Mouse (Mus musculus) megakaryocyte progenitor cell, adult 5-6 weeks (primary cell): Measurements from ENCODE around the gene Rnf225. TPM values are rescaled to one million over a fixed set of nuclear protein-coding genes. Genes with fewer than 3 reads are reported as not detected.
"Not testable (repeated sequence)": the region's sequence is repeated elsewhere in the genome, so short reads cannot be mapped to it uniquely, and the experiment has no call there.

ENCODE experiments used
- ATAC-seq: replicated peaks from 2 replicates; pipeline ENCODE4 v1.8.0; 2016; ENCODE audit warnings: mild to moderate bottlenecking, moderate TSS enrichment, inconsistent platforms; ENCODE audit not compliant: poor library complexity
- total RNA-seq, 2 experiments: library from RNA; stranded (forward) in 1 of 2; stranded (reverse) in 1 of 2; fragments of 157-497, 149-512 nt in 1 of 2; fragments of 200-1000 nt in 1 of 2; gene quantifications; 2 replicates each; pipeline versions ENCODE4 v1.2.3 to v1.2.4; 2015 to 2017

Rnf225 gene
- 0.76 and 1.0 TPM in 2 replicates for total RNA-seq (2015)
- 0.57 and 0.62 TPM in 2 replicates for total RNA-seq (2017)

DNA sequence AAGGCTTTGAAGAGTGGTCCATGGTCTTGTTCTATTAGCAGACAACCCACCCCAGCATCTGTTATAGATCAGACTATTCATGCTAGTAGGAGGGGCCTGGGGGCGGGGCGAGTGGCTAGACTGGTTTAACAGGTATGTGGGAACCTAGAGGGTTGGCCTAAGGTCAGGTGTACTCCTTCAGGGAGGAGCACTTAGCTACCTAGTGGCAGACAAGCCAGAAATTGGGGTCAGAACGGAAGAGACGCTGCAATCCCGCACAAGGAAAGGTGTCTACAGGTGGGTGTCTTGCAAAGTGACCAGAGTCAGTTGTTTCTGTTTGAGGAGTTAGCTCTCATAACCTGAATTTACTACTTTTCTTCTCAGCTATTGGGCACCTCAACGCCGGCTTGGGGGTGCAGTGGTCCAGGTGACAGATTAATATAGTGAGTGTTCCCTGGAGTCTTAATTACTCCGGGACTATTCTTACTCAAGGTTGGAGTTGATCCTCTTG is at the start of gene Rnf225:
Gene Rnf225 (plus strand): TSS at position 226 of the 490 bp plus-strand sequence.
- ATAC-seq: 0 out of 2 replicates have a peak, but pooled peaks have one; percentile 0

DNA sequence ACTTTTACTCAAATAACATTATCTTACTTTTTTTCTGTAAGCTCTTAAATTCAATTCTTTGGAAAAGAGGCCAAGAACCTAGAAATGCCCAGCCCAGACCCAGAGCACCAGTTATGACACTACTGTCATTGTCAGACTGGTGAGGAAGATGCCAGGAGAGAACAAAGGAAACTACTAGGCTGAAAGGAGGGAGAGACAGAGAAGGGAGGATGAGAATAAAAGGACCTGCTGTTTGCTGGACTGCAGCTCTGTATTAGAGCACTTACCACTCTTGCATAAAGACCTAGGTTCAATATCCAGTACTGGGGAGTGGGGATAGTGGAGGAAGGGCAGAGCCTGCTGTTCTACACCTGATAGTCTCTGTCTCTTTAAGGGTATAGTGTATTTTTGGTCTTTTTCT is 47.2 kb upstream of the Rnf225 start:
- no peak for ATAC-seq

- ATAC-seq: not testable (repeated sequence)
Measured at GRCm38 (mm10) chr7:12880497-12880896, 46.7 kb upstream of the Rnf225 start.

DNA sequence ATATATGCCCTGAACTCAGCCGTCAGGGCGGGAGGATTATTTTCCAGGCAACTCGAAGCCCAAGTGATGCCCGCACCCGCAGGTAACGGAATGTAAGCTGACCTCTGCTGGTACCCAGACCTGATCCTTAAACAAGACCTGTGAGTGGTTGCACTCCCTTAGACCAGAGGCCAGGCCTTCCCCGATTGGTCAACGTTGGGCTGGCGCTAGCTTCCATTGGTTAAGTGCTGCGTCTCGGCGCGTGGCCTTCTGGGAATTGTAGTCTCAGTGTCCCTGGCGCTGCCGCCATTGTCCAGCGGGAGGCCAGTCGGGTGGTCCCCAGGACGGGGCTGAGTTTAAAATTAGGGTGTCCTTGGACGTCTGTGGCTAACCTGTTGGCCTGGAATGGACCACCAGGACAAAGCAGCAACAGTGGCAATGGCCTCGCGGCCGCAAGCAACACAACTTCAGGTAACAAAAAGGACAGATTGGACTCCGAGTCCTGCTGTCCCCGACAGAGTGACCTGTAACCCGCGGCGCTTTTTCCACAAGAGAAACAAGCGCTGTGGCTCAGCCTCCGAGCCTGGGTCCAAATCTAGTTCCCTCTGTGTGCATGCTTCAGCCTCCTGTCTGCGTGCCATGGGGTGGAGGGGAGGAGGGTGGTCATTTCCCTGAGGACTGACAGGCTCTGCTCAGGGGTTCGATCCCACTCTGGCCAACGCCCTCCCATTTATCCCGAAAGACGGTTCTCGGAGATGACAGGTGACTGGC is 46.1 kb upstream of the Rnf225 start, which contains the start of gene Zfp128:
Gene Zfp128 (plus strand): TSS at position 267 of the 750 bp plus-strand sequence.
- peak; percentile 99 for ATAC-seq

DNA sequence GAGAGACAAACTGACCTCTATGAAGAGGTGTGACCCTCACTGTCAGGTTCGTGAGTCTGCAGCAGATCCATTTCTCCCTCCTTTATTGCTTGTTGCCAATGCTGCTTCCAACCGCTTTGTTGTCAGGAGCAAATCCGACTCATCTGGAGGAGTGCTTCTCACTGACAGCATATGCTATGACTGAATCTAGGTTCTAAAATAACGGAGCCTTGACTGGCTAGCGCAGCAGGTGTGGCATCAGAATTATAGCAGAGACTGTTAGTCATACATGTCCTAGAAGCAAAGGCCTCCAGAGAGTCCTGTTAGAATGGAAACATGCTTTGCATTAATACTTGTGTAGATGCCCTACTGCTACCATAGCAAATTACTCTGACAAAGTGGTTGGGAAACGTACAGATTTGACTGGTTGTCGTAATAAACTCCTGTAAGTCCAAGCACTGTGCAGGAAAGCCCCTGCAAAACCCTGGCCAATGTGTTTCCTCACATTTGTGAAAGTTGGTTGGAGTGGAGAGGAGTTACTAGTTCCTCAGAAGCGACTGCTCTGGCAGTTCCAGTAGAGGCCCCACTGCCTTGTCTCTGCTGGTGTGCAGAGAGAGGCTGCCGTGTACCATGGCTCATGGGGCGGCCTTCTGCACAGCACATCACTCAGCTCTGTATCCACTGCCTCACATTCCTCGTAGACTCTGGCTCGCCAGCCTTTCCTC is 40.5 kb upstream of the Rnf225 start:
- peak; percentile 54 for ATAC-seq

DNA sequence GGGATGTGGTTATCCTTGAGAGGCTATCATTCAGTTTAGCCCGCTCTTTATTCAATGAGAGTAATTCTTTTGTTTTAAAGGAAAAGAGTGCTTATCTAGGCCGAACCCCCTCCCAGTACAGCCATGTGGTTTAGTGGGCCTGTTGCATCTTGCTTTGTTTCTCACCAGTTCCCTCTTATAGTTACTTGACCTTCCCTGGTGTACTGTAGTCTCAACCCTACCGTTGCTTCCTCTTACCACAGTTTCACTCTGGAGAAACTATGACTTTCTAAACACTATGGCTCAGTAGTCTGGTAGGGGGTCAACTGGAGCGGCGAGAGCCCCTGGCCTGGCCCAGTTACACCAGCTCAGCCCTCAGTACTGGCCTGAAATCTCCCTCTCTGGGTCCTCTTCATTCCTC is 39.6 kb upstream of the Rnf225 start:
- peak; percentile 85 for ATAC-seq

DNA sequence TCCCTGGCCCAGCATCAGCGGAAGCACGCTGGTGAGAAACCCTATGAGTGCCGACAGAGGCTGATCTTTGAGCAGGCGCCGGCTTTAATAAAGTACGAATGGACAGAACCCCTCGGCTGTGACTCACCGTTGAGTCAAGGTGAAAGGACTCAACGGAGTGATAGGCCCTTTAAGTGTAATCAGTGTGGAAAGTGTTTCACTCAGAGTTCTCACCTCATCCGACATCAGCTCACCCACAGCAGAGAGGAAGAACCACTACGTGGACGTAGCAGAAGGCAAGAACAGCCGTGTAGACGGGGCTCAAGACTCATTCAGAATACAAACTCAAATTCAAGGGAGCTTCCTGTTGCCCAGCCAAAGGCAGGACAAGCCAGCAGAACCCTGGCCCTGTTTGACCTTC is 36.3 kb upstream of the Rnf225 start:
- ATAC-seq: no peak

GRCm38 (mm10) chr7:12891334-12891733 is 35.9 kb upstream of the Rnf225 start:
- peak; percentile 52; the same call in 1 of the 2 replicates for ATAC-seq

GRCm38 (mm10) chr7:12897655-12898410 is 29.4 kb upstream of the Rnf225 start, which contains the start of gene Zscan22:
Zscan22 (plus strand) TSS chr7:12897815.
- peak; percentile 99 for ATAC-seq

DNA sequence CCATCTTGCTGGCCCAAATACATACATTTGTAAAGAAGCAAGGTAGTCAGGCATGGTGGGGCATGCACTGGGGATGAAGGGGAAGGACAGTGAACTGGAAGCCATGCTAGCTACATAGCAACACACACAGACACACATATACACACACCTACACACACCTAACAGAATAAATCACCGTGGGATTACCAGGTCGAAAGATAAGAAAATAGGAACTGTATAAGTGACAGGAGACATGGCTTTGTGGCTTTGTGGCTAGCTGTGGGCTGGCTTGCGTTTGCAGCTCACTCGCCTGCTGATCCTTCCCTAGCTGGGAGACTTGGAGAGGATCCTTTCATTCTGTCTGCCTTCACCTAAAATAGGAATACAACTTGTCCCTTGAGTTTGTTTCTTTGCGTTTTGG is 25.7 kb upstream of the Rnf225 start:
- ATAC-seq: no peak

DNA sequence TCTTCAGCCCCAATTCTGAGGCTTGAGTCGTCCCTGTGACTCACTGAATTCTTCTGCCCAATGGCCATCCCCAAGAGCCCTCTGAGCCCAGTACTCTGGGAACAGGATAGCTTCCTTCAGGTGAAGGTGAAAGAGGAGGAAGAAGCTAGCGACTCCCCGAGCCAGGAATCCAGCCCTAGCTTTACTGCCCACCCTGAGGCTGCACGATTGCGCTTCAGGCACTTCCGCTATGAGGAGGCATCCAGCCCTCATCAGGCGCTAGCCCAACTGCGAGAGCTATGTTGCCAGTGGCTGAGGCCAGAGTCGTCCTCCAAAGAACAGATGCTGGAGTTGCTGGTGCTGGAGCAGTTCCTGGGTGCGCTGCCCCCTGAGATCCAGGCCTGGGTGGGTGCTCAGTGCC is 23.6 kb upstream of the Rnf225 start:
- peak; percentile 91 for ATAC-seq

DNA sequence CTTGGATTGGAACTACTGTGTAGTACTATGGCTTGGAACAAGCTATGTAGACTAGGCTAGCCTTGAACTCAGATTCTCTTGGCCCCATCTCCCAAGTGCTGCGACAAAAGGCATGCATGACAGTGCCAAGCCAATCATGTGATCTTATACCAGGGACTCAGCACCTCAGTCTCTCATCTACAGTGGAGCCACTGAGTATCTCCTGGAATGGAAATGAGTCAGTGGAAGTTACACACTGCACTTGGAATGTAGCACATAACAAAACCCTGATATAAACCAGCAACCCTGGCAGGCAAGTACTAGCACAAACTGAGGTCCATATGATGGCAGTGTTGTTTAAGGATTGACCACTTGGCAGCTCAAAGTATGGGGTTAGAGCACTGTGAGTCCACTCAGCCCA is 22.1 kb upstream of the Rnf225 start:
- ATAC-seq: no peak

GRCm38 (mm10) chr7:12909498-12909962 is 17.7 kb upstream of the Rnf225 start:
- peak; percentile 76 for ATAC-seq

DNA sequence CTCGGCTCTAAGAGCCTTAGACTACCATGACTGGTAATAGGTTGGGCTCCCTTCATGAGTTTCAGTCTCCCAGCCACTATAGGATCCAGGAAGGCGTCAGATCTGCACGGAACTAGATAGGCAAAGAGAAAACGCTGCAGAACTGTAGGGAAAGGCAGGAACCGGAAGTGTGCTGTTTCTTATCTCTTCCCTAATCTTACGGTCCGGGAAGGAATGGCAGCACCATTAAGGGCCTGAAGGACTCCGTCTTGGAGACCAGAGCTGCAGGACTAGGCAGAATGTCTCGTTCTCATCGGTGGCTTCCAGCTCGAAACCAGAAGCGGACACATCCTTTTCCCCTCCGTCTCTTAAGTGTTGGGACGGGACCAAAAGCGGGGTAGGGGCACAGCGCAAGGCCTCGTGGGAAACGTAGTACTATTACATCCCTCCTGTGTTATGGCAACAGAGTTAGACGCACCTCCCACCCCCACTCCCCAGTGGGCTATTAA is 17.0 kb upstream of the Rnf225 start:
- peak; percentile 65 for ATAC-seq

- 0 out of 2 replicates have a peak, but pooled peaks have one; percentile 27 for ATAC-seq
Measured at GRCm38 (mm10) chr7:12913556-12913955, 13.7 kb upstream of the Rnf225 start.

DNA sequence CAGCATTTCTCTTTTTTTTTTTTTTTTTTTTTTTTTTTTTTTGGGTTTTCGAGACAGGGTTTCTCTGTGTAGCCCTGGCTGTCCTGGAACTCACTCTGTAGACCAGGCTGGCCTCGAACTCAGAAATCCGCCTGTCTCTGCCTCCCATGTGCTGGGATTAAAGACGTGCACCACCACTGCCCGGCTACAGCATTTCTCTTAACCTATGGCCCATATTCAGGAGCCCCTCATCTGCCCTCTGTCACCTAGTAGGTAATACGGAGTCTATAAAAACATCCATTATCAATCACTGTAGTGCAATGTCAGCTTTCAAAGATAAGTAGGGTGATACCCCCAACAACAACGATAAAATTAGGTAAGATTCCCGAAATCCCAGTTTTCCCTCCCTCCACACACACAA is 6.7 kb upstream of the Rnf225 start:
- not testable (repeated sequence) for ATAC-seq

GRCm38 (mm10) chr7:12921318-12921704 is 5.9 kb upstream of the Rnf225 start:
- no peak for ATAC-seq

- peak; percentile 89 for ATAC-seq
Measured at GRCm38 (mm10) chr7:12921705-12922465, 5.3 kb upstream of the Rnf225 start, which contains the start of gene Rps5. Rps5 (plus strand) TSS chr7:12922290.

- ATAC-seq: no peak
Measured at GRCm38 (mm10) chr7:12922729-12923128, 4.5 kb upstream of the Rnf225 start.

- no peak for ATAC-seq
Measured at GRCm38 (mm10) chr7:12926316-12926715, 900 bp upstream of the Rnf225 start.
